Mouse (Mus musculus) layer of hippocampus, postnatal 10 days (tissue): ENCODE measurements around the gene Plekhh2. TPM values are rescaled to one million over a fixed set of nuclear protein-coding genes. Genes with fewer than 3 reads are reported as not detected.

Experiments
- total RNA-seq, 2 experiments: library from RNA; stranded (reverse); gene quantifications; 2 replicates each; pipeline ENCODE4 v1.2.3; 2021

Plekhh2 gene
- total RNA-seq, 2 experiments from 2014 or later, result 4.4 to 5.2 TPM

Other genes with a start within 250 kb of the Plekhh2 start
- gene Thada, start 45.7 kb upstream of the Plekhh2 start, total RNA-seq, result 10 to 100 TPM; 11.7 to 14.5 TPM
- gene Dync2li1, start 114.6 kb downstream of the Plekhh2 start, total RNA-seq, result 10 to 100 TPM; 21.9 to 23.9 TPM
- not detected for gene Abcg8, start 164.4 kb downstream of the Plekhh2 start, total RNA-seq
- not detected for gene Abcg5, start 171.1 kb downstream of the Plekhh2 start, total RNA-seq